ENCODE assay signal across 9 mouse cellular contexts in the genomic region with DNA sequence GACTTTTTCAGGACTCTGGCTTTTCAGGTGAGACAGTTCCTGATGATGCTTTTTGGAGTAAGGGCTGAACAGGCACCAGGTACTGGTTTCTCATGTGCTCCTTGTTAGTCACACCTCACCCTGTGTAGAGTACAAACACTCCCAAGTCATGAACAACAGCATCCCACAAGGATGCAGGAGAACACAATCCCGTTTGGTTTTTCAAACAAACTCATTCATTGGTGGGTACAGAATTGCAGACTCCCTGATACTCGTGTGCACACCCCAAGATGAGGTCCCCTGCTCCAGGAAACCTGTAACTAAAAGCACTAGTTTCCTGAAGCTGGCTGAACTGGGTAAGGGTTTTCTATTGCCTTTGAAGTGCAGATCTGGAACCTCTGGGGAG.
A peak's percentile ranks its signal among the peaks of the same experiment; 100 is the strongest.
DNase-seq lines count a peak whose midpoint lies in the region; ATAC-seq lines count a peak whose summit lies in the region.
"Had no signal": no experiment of that assay in that cellular context is flagged by ENCODE, and none has a peak within 500 bp of the region (broad histone marks: within the 10 kb centered on the region; RNA-seq: fewer than 3 reads in every experiment).

No protein-coding gene starts in this region.

- no peak for ATAC-seq in liver, embryonic 16.5 days (ENCODE audit: low read depth)
- ATAC-seq in forebrain, embryonic 13.5 days, result 0 out of 2 replicates have a peak, but pooled peaks have one; percentile 6
- no peak for ATAC-seq in intestine, embryonic 15.5 days
- no peak for ATAC-seq in neural tube, embryonic 14.5 days (ENCODE audit: low read depth)

- WGBS in liver, embryonic 16.5 days (ENCODE audit: insufficient replicate concordance), result 25% methylated on average over 2 of the region's 2 CpGs
- 52% methylated on average over 2 of the region's 2 CpGs for WGBS in forebrain, embryonic 13.5 days
- WGBS in intestine, embryonic 15.5 days, result 50% methylated on average over 2 of the region's 2 CpGs
- WGBS in neural tube, embryonic 14.5 days, result 39% methylated on average over 2 of the region's 2 CpGs

- H3K4me3 ChIP-seq in liver, embryonic 16.5 days (ENCODE audit: low read depth, low read length), result no peak overlapping the region
- H3K4me3 ChIP-seq in forebrain, embryonic 13.5 days, result no peak overlapping the region
- H3K4me3 ChIP-seq in intestine, embryonic 15.5 days (replicated peaks), result no peak overlapping the region
- H3K4me3 ChIP-seq in neural tube, embryonic 14.5 days (ENCODE audit: low read depth, low read length), result no peak overlapping the region

- no peaks in the 10 kb centered on the region for H3K27me3 ChIP-seq in liver, embryonic 16.5 days (ENCODE audit: control insufficient read depth, insufficient read depth, low read depth, low read length)
- H3K27me3 ChIP-seq in forebrain, embryonic 13.5 days, result no peaks in the 10 kb centered on the region
- H3K27me3 ChIP-seq in intestine, embryonic 15.5 days (replicated peaks), result no peaks in the 10 kb centered on the region
- no peaks in the 10 kb centered on the region for H3K27me3 ChIP-seq in neural tube, embryonic 14.5 days (ENCODE audit: control insufficient read depth, insufficient read depth, low read length)
- H3K27me3 ChIP-seq: Patski had no signal

- H3K9ac ChIP-seq in liver, embryonic 16.5 days (ENCODE audit: low read depth, low read length), result no peak overlapping the region
- H3K9ac ChIP-seq in forebrain, embryonic 13.5 days, result no peak overlapping the region
- no peak overlapping the region for H3K9ac ChIP-seq in intestine, embryonic 15.5 days
- no peak overlapping the region for H3K9ac ChIP-seq in neural tube, embryonic 14.5 days (replicated peaks; ENCODE audit: low read depth, low read length)

- peak overlapping the region; percentile 52 for H3K27ac ChIP-seq in liver, embryonic 16.5 days (ENCODE audit: low read length)
- H3K27ac ChIP-seq in forebrain, embryonic 13.5 days, result peak overlapping the region; percentile 70; the same call in 1 of the 2 replicates
- H3K27ac ChIP-seq in intestine, embryonic 15.5 days, result peak overlapping the region; percentile 92; the same call in 1 of the 2 replicates
- H3K27ac ChIP-seq in neural tube, embryonic 14.5 days (ENCODE audit: low read depth, low read length), result peak overlapping the region; percentile 85; the same call in 1 of the 2 replicates

- no peak for DNase-seq in liver
- no peak for DNase-seq in thymus, postnatal 4 days
- no peak for DNase-seq in adrenal gland, adult 8-10 months
- DNase-seq in B cell, adult 2 months, result no peak

- H3K4me2 ChIP-seq in liver, embryonic 16.5 days (ENCODE audit: low read depth, low read length), result no peak overlapping the region
- H3K4me2 ChIP-seq in forebrain, embryonic 13.5 days, result no peak overlapping the region
- peak overlapping the region; percentile 57; the same call in 1 of the 2 replicates for H3K4me2 ChIP-seq in intestine, embryonic 15.5 days (replicated peaks)
- H3K4me2 ChIP-seq in neural tube, embryonic 14.5 days (ENCODE audit: low read depth, low read length), result peak overlapping the region; percentile 12; the same call in 1 of the 2 replicates

- H3K9me3 ChIP-seq in liver, embryonic 16.5 days (replicated peaks; ENCODE audit: control insufficient read depth, low read length), result no peaks in the 10 kb centered on the region
- no peaks in the 10 kb centered on the region for H3K9me3 ChIP-seq in forebrain, embryonic 13.5 days (replicated peaks)
- H3K9me3 ChIP-seq in intestine, embryonic 15.5 days, result no peaks in the 10 kb centered on the region
- H3K9me3 ChIP-seq in neural tube, embryonic 14.5 days (ENCODE audit: control insufficient read depth, low read length), result no peaks in the 10 kb centered on the region

- no peaks in the 10 kb centered on the region; the same call in none of the 2 replicates for H3K4me1 ChIP-seq in liver, embryonic 16.5 days (ENCODE audit: control insufficient read depth, low read depth, low read length)
- peaks cover 17% of the 10 kb centered on the region for H3K4me1 ChIP-seq in forebrain, embryonic 13.5 days
- peaks cover 23% of the 10 kb centered on the region for H3K4me1 ChIP-seq in intestine, embryonic 15.5 days (replicated peaks)
- H3K4me1 ChIP-seq in neural tube, embryonic 14.5 days (ENCODE audit: control insufficient read depth, insufficient read depth, low read length), result peaks cover 7% of the 10 kb centered on the region

- H3K36me3 ChIP-seq in liver, embryonic 16.5 days (ENCODE audit: control insufficient read depth, insufficient read depth), result no peaks in the 10 kb centered on the region
- H3K36me3 ChIP-seq in forebrain, embryonic 13.5 days (ENCODE audit: poor library complexity, severe bottlenecking), result no peaks in the 10 kb centered on the region
- H3K36me3 ChIP-seq in intestine, embryonic 15.5 days, result no peaks in the 10 kb centered on the region
- no peaks in the 10 kb centered on the region for H3K36me3 ChIP-seq in neural tube, embryonic 14.5 days (ENCODE audit: control insufficient read depth, insufficient read depth, low read length)

Comparison
In these comparisons a context has a peak if more than half of its experiments do, and no peak if none do; other contexts are left out.
1. H3K4me2 ChIP-seq: peak in intestine, embryonic 15.5 days (single experiment) and neural tube, embryonic 14.5 days (single experiment); none in liver, embryonic 16.5 days (single experiment) and forebrain, embryonic 13.5 days (single experiment).
2. Peak in every context shown above with its lines, with median percentiles within 50 percentile points of each other: H3K27ac ChIP-seq.